Mouse (Mus musculus) heart, embryonic 14.5 days (tissue): ENCODE measurements around the gene Pkig. TPM values are rescaled to one million over a fixed set of nuclear protein-coding genes. Genes with fewer than 3 reads are reported as not detected.

Experiments
- ATAC-seq: fragments of 200-750 bp; cut with Nextera tagmentation; 2 replicates; pipeline ENCODE4 v1.8.0; 2017; ENCODE audit warnings: low read depth, moderate TSS enrichment; ENCODE audit not compliant: insufficient number of reproducible peaks, insufficient read depth, low FRiP score
- H3K27ac ChIP-seq, 2 experiments: fragments of 200-500 bp in 1 of 2; fragments of 300-500 bp in 1 of 2; sonication (generic) in 1 of 2; replicated peaks in 1 of 2; 2 replicates each; pipeline ENCODE4 v1.5.1; 2012 to 2014; ENCODE audit warnings: low read depth in 2 of 2, low read length in 2 of 2, control low read depth in 1 of 2, mild to moderate bottlenecking in 1 of 2, mixed read lengths in 1 of 2; ENCODE audit not compliant: control insufficient read depth in 1 of 2, insufficient read depth in 1 of 2
- H3K27me3 ChIP-seq: fragments of 300-500 bp; sonication (generic); 2 replicates; pipeline ENCODE4 v1.6.1; 2014; ENCODE audit warnings: mild to moderate bottlenecking, low read length, control low read depth; ENCODE audit not compliant: control insufficient read depth, insufficient read depth
- H3K36me3 ChIP-seq: fragments of 300-500 bp; sonication (generic); 2 replicates; pipeline ENCODE4 v1.6.1; 2014; ENCODE audit warnings: mild to moderate bottlenecking, control low read depth, low read length, mixed read lengths; ENCODE audit not compliant: control insufficient read depth, insufficient read depth
- H3K4me1 ChIP-seq, 2 experiments: fragments of 200-500 bp in 1 of 2; fragments of 300-500 bp in 1 of 2; sonication (generic) in 1 of 2; 2 replicates each; pipeline ENCODE4 v1.6.1; 2012 to 2014; ENCODE audit warnings: low read length in 2 of 2, control low read depth in 1 of 2, mixed read lengths in 1 of 2; ENCODE audit not compliant: control insufficient read depth in 2 of 2, insufficient read depth in 2 of 2
- H3K4me2 ChIP-seq: fragments of 300-500 bp; sonication (generic); 2 replicates; pipeline ENCODE4 v1.6.1; 2014; ENCODE audit warnings: mild to moderate bottlenecking, low read length
- H3K4me3 ChIP-seq, 2 experiments: fragments of 200-500 bp in 1 of 2; fragments of 300-500 bp in 1 of 2; sonication (generic) in 1 of 2; 2 replicates each; pipeline ENCODE4 v1.5.1; 2012 to 2014; ENCODE audit warnings: low read length in 2 of 2, mild to moderate bottlenecking in 2 of 2, control low read depth in 1 of 2, low read depth in 1 of 2, moderate library complexity in 1 of 2; ENCODE audit not compliant: control insufficient read depth in 1 of 2, insufficient read depth in 1 of 2
- H3K9ac ChIP-seq: fragments of 300-500 bp; sonication (generic); 2 replicates; pipeline ENCODE4 v1.6.1; 2014; ENCODE audit warnings: mild to moderate bottlenecking, low read length
- H3K9me3 ChIP-seq: fragments of 300-500 bp; sonication (generic); 2 replicates; pipeline ENCODE4 v1.6.1; 2016; ENCODE audit warnings: low read length, control low read depth; ENCODE audit not compliant: control insufficient read depth
- WGBS: fragments of 180-500 bp; shearing (Covaris S2); extraction: QIAGEN DNeasy Blood & Tissue Kit; methylation state at CpG from one replicate; pipeline ENCODE4 v1.1.7; 2014; 5-methylcytosine and 5-hydroxymethylcytosine counted together
- polyA plus RNA-seq: library from polyadenylated mRNA; unstranded; fragments of >200 nt; fragmentation: Nextera tagmentation; extraction: Ambion mirVana; gene quantifications from 2 replicates; pipeline ENCODE4 v1.2.1, GENCODE M21; 2014

The Pkig gene
- polyA plus RNA-seq, 1 experiment from 2014 or later = 324 TPM

DNA sequence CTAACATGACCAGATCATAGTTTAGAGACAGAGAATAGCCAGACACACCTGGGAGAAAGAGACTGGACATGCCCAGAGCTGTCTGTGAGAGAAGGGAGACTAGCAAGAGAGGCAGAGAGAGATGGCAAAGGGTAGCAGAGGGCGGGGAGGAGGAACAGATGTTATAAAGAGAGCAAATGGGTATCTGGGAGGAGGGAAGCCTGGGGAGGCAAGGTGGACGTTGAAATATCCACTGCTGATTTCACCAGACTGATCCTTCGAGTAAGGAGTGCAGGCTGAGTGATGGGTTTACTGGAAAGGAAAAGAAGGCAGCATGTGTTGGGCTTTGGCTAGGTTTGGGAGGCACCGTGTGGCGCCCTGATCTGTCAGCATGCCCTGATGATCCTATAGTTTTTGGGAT is 16.2 kb downstream of the Pkig start:
- Histone ChIP-seq H3K4me3 (no peak overlapping the region), H3K4me1 (peaks cover 31 to 52% of the 10 kb centered on the region in 2 experiments), H3K9me3 (no peaks in the 10 kb centered on the region), H3K4me2 (no peak overlapping the region; the same call in 1 of the 2 replicates), H3K27me3 (no peaks in the 10 kb centered on the region), H3K9ac (peak overlapping the region; percentile 36; the same call in 1 of the 2 replicates), H3K27ac (peak overlapping the region; percentile 83 to 93), H3K36me3 (no peaks in the 10 kb centered on the region)
- 63% methylated on average over 5 of the region's 5 CpGs for WGBS
- ATAC-seq = no peak

DNA sequence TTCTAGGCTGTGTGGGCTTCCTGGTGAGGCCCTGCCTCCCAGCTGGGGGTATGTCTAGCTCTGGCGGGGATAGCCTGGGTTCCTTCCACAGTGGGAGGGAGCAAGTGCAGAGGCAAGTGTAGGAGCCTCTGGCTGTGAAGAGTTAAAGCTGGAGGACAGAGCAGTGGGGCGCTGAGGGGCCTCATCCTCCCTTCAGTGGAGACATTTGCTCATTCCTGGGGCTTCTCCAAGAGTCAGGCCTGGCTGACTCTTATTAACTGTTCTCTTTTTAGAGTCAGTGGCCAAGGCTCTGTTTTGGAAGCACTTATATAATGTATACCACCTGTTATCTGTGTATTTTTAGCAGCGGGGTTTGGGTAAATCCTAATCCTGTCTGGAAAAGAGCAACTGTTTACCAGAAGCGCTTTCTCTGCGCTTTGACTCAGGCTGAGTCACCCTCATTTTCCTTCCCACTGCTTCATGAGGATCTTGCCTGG is 17.0 kb downstream of the Pkig start:
- peak overlapping the region; percentile 19 for H3K4me2 ChIP-seq

DNA sequence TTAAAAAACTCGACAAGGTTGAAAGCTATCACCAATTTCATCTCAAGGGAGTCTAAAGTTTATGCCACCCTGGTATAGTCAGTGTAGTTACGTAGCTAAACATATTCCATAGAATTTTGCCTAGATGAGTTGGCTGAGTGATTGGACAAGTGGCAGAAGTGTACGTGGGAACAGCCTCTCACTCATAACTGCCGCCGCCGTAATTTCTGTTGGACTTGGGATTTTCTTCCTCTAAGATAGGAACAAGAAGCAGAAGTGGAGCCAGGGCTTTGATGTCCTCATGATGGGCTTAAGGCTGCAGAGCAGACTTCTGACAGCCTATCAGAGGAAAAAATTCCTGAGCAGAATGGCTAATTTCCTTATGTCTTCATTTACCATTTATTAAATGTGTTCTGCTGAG is 17.5 kb downstream of the Pkig start:
- peak overlapping the region; percentile 36 for H3K9ac ChIP-seq
- H3K4me1 ChIP-seq = peaks cover 31 to 57% of the 10 kb centered on the region in 2 experiments
- no peak overlapping the region for H3K4me3 ChIP-seq
- H3K9me3 ChIP-seq = no peaks in the 10 kb centered on the region
- H3K36me3 ChIP-seq = no peaks in the 10 kb centered on the region
- H3K27me3 ChIP-seq = no peaks in the 10 kb centered on the region
- H3K27ac ChIP-seq = peak overlapping the region; percentile 83 to 93
- WGBS = 27% methylated on average over 6 of the region's 6 CpGs
- H3K4me2 ChIP-seq = peak overlapping the region; percentile 19
- ATAC-seq = no peak

More for the DNA sequence above, 17.0 kb downstream of the Pkig start:
- H3K27ac ChIP-seq = peak overlapping the region; percentile 83 to 93
- no peaks in the 10 kb centered on the region for H3K9me3 ChIP-seq
- H3K4me1 ChIP-seq = peaks cover 31 to 55% of the 10 kb centered on the region in 2 experiments
- H3K4me3 ChIP-seq = no peak overlapping the region
- 13% methylated on average over 5 of the region's 5 CpGs for WGBS
- H3K9ac ChIP-seq = peak overlapping the region; percentile 36
- H3K27me3 ChIP-seq = no peaks in the 10 kb centered on the region
- peak; percentile 29; the same call in 1 of the 2 replicates for ATAC-seq
- no peaks in the 10 kb centered on the region for H3K36me3 ChIP-seq

DNA sequence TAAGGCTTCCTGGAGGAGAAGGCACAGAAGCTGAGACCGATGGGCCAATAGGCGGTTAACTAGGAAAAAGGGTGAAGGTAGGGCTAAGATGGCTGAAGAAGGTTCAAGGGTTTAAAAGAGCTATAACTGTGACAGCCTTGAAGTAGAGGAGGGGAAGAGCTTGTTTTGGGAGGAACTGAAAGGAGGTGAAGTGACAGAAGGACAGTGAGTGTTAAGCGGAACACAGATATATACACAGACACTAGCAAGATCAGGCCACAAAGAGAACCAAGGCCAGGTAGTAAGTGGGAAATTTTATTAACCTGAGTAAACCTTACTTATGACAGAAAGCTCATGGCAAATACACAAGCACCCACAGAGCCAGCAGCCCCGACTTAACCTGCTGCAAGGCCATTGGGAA is 18.1 kb downstream of the Pkig start:
- Histone ChIP-seq H3K27me3 (no peaks in the 10 kb centered on the region), H3K4me1 (peaks cover 29 to 54% of the 10 kb centered on the region in 2 experiments), H3K9me3 (peaks cover 3% of the 10 kb centered on the region; the same call in 1 of the 2 replicates), H3K27ac (peak overlapping the region; percentile 83 to 93), H3K9ac (peak overlapping the region; percentile 36), H3K36me3 (no peaks in the 10 kb centered on the region), H3K4me2 (no peak overlapping the region; the same call in 1 of the 2 replicates), H3K4me3 (no peak overlapping the region)
- ATAC-seq = no peak
- WGBS = 90% methylated on average over 4 of the region's 4 CpGs

DNA sequence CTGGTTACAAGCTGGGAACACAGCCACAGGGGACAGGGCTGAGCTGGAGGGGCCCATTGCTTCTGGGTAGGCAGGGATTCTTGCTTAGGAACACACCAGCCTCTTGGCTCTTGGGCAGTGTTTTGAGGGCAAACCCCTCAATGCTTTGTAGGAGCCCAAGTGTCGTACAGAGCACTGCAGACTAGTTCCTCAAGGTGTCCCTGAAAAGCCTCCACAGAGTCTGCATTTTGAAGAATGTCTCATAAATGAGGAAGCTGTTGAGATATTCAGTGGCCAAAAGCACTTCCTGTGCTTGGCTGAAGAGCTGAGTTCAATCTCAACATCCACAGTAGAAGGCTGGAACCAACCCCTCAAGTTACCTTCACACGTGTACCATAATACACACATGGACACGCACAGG is 18.6 kb downstream of the Pkig start:
- H3K36me3 ChIP-seq = no peaks in the 10 kb centered on the region
- peaks cover 28 to 54% of the 10 kb centered on the region in 2 experiments for H3K4me1 ChIP-seq
- H3K4me3 ChIP-seq = no peak overlapping the region
- H3K27me3 ChIP-seq = no peaks in the 10 kb centered on the region
- WGBS = 85% methylated on average over 3 of the region's 3 CpGs
- no peak overlapping the region for H3K4me2 ChIP-seq
- H3K9ac ChIP-seq = 0 out of 2 replicates have a peak overlapping the region, but pooled peaks have one; percentile 14
- H3K27ac ChIP-seq = peak overlapping the region; percentile 83 to 93; a peak in 3 of 4 replicates
- ATAC-seq = no peak
- peaks cover 3% of the 10 kb centered on the region; the same call in 1 of the 2 replicates for H3K9me3 ChIP-seq

DNA sequence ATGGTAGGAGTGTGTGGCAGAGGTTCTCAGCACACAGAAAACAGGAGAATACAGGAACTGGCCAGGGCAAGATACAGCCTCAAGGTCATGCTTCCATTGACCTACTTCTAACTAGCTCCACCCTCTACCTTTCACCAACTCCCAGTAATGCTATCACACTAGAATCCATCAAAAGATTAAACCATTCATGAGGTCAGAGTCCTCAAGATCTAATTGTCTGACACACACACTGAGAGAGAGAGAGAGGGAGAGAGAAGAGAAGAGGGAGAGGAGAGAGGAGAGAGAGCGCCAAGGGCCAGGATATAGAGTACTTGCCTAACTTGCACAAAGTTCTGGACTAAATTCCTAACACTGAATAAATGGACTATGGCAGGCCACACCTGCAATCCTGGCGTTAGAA is 24.2 kb downstream of the Pkig start:
- H3K9me3 ChIP-seq = peaks cover 3% of the 10 kb centered on the region; the same call in 1 of the 2 replicates
- no peak overlapping the region for H3K4me2 ChIP-seq
- no peak overlapping the region for H3K9ac ChIP-seq
- H3K4me3 ChIP-seq = no peak overlapping the region
- no peaks in the 10 kb centered on the region for H3K36me3 ChIP-seq
- 78% methylated on average over 2 of the region's 2 CpGs for WGBS
- peaks cover 24 to 61% of the 10 kb centered on the region in 2 experiments for H3K4me1 ChIP-seq
- no peak for ATAC-seq
- H3K27me3 ChIP-seq = no peaks in the 10 kb centered on the region
- peak overlapping the region; percentile 14 to 46; a peak in 2 of 4 replicates for H3K27ac ChIP-seq

DNA sequence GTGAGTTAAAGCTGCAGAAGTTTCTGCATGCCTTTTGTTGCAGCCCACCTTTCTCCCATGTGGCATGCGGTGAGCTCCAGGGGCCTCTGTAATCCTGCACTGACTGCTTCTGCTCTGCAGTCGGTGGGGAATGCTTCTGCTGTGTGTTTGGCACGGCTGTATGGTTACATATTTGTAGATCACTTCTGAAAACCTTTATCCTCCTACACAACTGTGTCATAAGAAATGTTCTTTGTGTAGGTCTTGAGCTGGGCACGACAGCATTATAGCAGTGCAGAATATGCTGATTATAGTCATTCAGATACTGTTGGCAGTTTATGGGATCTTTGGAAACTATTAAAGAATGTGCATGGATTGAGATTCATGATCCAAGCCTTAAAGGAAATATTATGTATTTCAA is 27.1 kb downstream of the Pkig start:
- 21% methylated on average over 4 of the region's 4 CpGs for WGBS
- Histone ChIP-seq H3K4me2 (peak overlapping the region; percentile 50), H3K9me3 (peaks cover 3% of the 10 kb centered on the region; the same call in 1 of the 2 replicates), H3K9ac (peak overlapping the region; percentile 58; the same call in 1 of the 2 replicates), H3K36me3 (no peaks in the 10 kb centered on the region), H3K27me3 (no peaks in the 10 kb centered on the region), H3K4me1 (peaks cover 42 to 84% of the 10 kb centered on the region in 2 experiments), H3K4me3 (no peak overlapping the region), H3K27ac (peak overlapping the region; percentile 96 to 99)
- ATAC-seq = 0 out of 2 replicates have a peak, but pooled peaks have one; percentile 27
